Mouse (Mus musculus): Measurements from ENCODE around the gene Phex.

DNA sequence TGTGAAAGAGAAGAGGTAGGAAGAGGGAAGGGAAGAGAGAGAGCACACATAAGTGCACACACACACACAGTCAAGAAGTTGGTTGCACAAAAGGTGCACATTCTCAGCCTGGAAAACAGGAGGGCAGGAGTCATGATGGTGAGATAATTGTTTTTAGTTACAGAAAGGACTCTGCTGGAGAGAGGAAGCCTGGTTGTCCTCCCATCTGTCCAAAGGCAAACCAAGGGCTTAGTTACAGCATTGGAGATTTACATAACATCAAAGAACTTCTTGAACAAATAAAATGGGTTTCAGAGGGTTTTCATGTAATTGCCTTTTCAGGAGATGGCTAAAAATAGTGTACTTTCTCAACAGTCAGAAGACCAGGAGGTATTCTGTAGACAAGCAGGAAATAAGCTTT lies 270.4 kb downstream of the Phex start:
- no peak for TF ChIP-seq CTCF (IDR thresholded peaks at IDR 0.05; ENCODE audit: borderline replicate concordance, extremely low read depth, insufficient read depth, insufficient read length)
- no peak for TF ChIP-seq POLR2A (IDR thresholded peaks at IDR 0.05; ENCODE audit: borderline replicate concordance, extremely low read depth, insufficient read depth, insufficient read length, poor library complexity, severe bottlenecking)
